Mouse (Mus musculus) testis, postnatal 10 days (tissue): ENCODE results near the gene Brd2.
"Not testable (repeated sequence)": the region's sequence is repeated elsewhere in the genome, so short reads cannot be mapped to it uniquely, and the experiment has no call there.

ENCODE experiments used
- DNase-seq: peaks from one replicate; pipeline ENCODE4 v3.0.0; 2021; ENCODE audit warnings: low spot score

Brd2 gene

DNA sequence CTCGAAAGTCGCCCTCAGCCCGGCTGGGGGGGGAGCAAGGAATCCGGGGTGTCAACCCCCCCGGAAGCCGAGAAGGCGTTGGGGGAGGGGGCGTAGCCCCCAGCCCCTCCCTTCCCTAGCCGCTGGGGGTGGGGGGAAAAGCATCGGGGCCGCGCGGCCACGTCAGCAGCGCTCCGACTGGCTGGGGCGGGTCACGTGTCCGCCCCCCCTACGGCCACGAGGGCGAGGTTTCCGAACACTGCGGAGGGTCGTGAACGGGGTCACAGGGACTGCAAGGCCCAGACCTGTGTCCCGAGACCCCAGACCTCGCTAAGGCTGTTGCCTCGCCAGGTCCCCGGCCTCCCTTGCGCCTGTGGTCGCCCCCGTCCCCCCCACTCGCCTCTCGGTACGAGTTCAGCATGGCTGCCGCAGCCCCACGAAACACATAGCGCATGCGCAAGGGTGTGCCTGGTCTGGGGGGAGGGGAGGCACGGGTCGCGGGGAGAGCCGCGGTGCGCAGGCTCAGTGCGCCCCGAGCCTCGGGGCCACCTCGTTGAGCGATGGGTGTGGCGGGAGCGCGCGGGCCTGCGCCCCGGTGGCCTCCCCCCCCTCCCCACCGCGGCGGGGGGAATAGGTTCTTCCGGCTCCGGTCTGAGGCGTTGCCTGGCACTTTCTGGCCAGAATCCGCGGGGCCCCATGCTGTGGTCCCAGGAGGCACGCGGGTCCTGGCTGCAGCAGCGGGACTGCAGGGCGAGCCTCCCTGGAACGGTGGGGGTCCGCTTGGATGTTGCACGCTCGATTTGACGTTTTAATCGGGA lies at the start of gene Brd2:
Gene Brd2 (minus strand): TSS at position 447 of the 797 bp plus-strand sequence.
- DNase-seq = peak; percentile 98

- peak; percentile 91 for DNase-seq
These were observed 48.6 kb upstream of the Brd2 start for GRCm38 (mm10) chr17:34170877-34171498.

DNA sequence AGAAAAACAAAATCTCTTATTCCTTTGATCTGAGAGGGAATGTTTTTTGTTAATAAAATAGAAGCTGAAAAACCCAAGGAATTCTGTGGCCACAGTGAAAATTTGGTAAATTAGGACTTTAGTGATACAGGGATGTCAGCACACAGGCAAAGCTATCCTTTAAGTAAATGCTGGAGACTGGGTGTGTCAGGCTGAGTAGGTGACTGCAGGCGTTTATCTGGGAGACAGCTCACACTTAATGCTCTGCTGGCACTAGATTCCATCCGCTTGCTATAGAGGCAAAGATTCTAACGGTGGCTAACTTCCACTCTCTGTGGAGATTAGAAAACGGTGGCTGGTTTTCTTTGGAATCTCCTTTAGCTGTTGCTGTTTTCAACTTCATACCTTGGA lies 48.0 kb upstream of the Brd2 start:
- no peak for DNase-seq

DNA sequence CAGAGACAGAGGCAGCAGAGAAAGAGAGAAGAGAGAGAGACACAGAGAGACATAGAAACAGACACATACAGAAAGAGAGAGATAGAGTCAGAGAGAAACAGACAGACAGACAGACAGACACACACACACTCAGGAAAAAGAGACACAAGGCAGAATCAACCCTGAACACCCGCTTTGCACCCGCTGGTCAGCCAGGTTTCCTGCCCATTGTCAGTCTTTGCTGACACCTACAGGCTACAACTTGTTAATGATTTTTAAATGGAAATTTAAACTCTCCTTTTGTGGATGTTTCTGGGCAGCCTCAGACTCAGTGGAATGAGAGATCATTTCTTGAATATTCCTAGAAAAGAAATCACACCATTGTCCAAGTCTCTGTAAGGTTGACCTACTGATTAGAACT lies 46.8 kb upstream of the Brd2 start:
- DNase-seq = no peak

GRCm38 (mm10) chr17:34165033-34165730 lies 42.7 kb upstream of the Brd2 start:
- no peak for DNase-seq

- DNase-seq = no peak
These were observed 41.9 kb upstream of the Brd2 start for GRCm38 (mm10) chr17:34164202-34164895.

DNA sequence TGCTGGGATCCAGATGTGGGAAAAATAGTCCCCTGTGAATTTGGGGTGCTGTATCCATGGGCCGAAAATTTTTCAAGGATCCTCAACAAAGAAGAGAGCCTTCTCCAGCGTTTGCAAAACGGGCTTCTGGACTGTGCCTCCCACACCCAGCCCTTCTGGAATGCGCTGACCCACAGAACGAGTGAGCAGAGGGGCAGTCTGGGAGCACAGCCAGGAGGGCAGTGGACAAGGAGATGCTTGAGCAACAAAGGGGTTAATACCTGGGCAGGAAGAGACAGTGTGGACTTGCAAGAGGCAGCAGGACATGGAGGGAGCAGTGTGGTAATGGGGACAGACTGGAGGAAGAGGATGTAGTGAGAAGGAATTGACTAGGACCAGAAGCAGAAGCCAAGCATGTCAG lies 33.1 kb upstream of the Brd2 start:
- no peak for DNase-seq

GRCm38 (mm10) chr17:34152923-34153322 lies 30.5 kb upstream of the Brd2 start, which contains the start of gene H2-DMb1:
Gene H2-DMb1 (plus strand): TSS chr17:34153072.
- no peak for DNase-seq

GRCm38 (mm10) chr17:34144960-34145371 lies 22.5 kb upstream of the Brd2 start:
- no peak for DNase-seq

DNA sequence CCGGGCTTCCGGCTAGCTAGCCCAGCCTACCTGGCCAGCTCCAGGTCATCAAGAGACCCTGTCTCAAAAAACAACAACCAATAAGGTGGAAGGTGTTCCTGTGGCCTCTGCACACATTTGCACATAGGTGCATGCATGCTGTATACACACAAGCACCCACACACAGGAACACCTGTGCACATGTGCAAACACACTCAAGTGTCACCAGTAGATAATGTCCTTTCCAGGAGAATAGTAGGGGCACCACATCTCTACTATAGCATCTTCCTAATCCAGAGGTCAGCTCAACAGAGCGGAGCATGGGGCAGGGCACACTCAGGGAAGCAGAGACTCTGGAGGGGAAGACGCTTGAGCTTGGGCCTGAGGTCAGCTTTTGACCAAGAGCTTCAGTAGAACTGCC lies 21.8 kb upstream of the Brd2 start:
- not testable (repeated sequence) for DNase-seq

GRCm38 (mm10) chr17:34143461-34143860 lies 21.0 kb upstream of the Brd2 start:
- no peak for DNase-seq

DNA sequence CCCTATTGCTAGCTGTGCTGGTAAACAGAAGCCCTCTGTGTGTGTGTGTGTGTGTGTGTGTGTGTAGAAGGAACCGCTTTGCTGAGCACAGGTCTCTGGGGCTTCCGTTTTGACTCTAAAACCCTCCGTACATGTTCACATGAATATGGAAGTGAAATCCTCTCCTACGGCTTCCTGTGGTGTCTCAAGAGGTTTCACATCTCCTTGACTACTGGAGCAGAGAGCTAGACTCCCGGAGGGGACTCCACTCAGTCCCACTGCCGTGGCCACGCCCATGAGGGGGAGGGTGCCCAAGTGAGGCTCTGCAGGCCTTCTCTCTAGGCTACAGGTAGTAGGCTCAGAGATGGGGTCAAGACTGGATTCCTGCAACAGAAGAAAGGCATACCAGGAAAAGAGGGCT lies 20.6 kb upstream of the Brd2 start, which contains the start of gene H2-DMb2:
Gene H2-DMb2 (plus strand): TSS at position 275 of the 400 bp plus-strand sequence.
- no peak for DNase-seq

DNA sequence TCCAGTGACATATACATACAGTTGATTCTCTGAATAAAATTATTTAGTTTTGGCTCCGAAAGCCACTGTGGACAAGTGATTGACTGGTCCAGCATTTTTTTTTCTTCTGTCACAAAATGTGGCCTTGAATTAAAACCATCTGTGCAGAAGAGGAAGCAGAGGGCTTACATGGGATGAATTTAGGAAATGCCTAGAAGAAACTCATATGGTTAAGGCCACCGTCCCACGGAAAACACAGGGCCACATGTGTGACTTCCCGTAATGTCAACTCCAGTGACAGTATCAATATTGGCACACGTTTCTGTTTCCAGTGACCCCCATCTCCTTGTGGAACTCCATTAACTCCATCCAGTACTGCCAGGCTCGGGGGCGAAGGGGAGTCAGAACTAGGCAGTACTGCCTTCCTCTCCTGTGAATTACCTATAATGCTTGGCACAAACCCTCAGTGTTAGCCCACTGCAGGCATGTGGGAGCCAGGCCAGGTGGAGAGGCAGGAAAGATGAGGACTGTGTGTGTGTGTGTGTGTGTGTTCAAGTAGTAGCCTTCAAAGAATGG lies 20.1 kb upstream of the Brd2 start:
- DNase-seq = no peak

- no peak for DNase-seq
These were observed 19.0 kb upstream of the Brd2 start for GRCm38 (mm10) chr17:34141448-34141847.

DNA sequence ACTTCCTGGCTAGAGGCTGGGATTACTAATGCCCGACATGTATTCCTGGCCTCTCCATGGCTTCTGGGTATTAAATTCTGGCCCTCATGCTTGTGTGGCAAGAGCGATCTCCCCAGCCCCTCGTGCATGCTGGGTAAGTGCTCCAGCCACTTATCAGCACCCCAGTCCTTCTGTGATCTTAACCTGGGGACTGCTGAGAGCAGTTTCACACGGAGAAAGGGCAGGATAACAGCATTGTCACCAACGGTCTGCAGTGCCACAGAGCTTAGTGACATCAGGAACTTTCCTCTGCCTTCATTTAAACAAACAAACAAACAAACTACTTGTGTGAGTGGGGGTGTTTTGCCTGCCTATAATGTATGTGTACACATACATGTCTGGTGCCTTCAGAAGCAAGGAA lies 17.8 kb upstream of the Brd2 start:
- DNase-seq = no peak

DNA sequence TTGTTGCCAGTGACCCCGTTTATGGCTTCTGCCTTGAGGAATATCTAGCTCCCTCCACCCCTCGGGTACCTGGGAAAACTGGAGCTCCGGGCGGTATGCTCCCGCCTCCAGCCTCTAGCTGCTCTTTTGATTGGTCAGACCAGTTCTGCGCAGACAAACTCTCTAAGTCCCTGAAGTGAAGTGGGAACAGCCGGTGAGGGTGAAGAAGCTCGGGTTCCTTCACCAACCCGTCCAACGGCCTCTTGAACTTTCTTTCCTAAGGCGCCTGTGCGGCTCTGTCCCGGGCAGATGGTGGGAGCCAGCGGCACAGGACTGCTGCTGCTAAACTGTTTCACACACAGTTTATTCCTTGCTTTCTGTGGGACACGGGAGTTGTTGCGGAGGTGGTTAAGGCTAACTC lies 17.0 kb upstream of the Brd2 start:
- no peak for DNase-seq

GRCm38 (mm10) chr17:34138655-34139054 lies 16.2 kb upstream of the Brd2 start:
- DNase-seq = no peak

GRCm38 (mm10) chr17:34137601-34138000 lies 15.2 kb upstream of the Brd2 start:
- no peak for DNase-seq

DNA sequence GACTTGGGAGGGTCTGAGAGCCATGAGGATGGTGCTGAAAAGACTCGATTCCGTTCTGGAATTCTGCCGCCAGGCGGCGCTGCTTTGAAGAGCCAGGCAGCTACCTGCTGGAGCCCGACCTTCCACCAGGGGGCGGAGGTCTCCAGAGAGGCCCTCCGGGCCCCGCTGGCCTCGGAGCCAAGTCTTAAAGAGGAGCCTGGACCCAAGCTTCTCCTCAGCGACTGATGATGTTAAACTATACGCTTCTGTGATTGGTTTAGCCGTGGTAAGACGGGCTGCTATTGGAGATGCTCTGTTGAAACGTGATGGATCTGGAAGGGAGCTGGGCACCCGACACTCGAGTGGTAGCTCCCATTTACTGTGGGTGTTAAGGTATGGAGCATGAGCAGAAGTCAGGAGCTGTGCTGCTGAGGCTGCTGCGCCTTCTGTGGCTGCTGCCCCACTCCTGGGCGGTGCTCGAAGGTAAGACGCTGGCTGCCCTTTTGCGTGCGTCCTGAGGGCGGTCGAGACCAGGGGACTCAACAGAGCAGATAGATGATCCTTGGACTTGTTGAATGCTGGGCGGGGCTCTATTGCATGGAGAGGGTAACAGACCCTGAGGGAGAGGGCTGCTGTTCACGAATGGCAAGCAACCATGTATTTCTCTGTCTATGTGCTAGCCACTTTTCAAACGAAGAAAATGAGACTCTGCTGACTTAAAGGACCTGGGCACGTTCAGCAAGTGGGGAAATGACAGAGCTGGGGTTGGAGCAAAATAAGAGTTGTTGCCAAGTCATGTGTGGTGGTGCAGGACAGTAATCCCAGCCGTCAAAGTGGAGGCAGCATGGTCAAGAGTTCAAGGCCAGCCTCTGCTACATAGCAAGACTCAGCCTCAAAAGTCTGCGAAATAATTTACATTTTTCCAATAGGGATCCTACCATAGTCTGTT lies 13.1 kb upstream of the Brd2 start:
- DNase-seq = peak; percentile 99

DNA sequence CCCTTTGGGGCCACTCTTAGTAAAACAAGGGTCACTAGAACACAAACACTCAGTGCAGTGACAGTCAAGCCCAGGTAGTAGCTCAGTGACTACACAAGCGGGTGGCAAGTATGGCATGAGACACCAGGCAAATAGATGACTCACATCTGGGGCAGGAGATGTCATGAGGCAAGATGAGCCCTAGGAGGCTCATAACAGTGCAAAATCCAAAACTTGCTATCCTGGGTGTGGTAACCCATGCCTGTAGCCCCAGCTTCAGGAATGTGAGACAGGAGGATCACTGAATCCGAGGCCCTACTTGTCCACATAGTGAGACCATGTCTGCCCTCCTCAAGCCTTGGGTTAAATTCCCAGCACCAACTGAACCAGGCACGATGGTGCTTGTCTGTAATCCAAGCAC lies 12.0 kb upstream of the Brd2 start:
- DNase-seq = peak; percentile 31

- DNase-seq = peak; percentile 57
These were observed 10.9 kb upstream of the Brd2 start for GRCm38 (mm10) chr17:34133289-34133688.
